Mouse (Mus musculus) heart, embryonic 14.5 days (tissue): Measurements from ENCODE around the gene Zbtb16. TPM values are rescaled to one million over a fixed set of nuclear protein-coding genes. Genes with fewer than 3 reads are reported as not detected.

Source experiments
- ATAC-seq: fragments of 200-750 bp; cut with Nextera tagmentation; 2 replicates; pipeline ENCODE4 v1.8.0; 2017; ENCODE audit warnings: low read depth, moderate TSS enrichment; ENCODE audit not compliant: insufficient number of reproducible peaks, insufficient read depth, low FRiP score
- H3K27ac ChIP-seq, 2 experiments: fragments of 200-500 bp in 1 of 2; fragments of 300-500 bp in 1 of 2; sonication (generic) in 1 of 2; replicated peaks in 1 of 2; 2 replicates each; pipeline ENCODE4 v1.5.1; 2012 to 2014; ENCODE audit warnings: low read depth in 2 of 2, low read length in 2 of 2, control low read depth in 1 of 2, mild to moderate bottlenecking in 1 of 2, mixed read lengths in 1 of 2; ENCODE audit not compliant: control insufficient read depth in 1 of 2, insufficient read depth in 1 of 2
- H3K27me3 ChIP-seq: fragments of 300-500 bp; sonication (generic); 2 replicates; pipeline ENCODE4 v1.6.1; 2014; ENCODE audit warnings: mild to moderate bottlenecking, low read length, control low read depth; ENCODE audit not compliant: control insufficient read depth, insufficient read depth
- H3K36me3 ChIP-seq: fragments of 300-500 bp; sonication (generic); 2 replicates; pipeline ENCODE4 v1.6.1; 2014; ENCODE audit warnings: mild to moderate bottlenecking, control low read depth, low read length, mixed read lengths; ENCODE audit not compliant: control insufficient read depth, insufficient read depth
- H3K4me1 ChIP-seq, 2 experiments: fragments of 200-500 bp in 1 of 2; fragments of 300-500 bp in 1 of 2; sonication (generic) in 1 of 2; 2 replicates each; pipeline ENCODE4 v1.6.1; 2012 to 2014; ENCODE audit warnings: low read length in 2 of 2, control low read depth in 1 of 2, mixed read lengths in 1 of 2; ENCODE audit not compliant: control insufficient read depth in 2 of 2, insufficient read depth in 2 of 2
- H3K4me2 ChIP-seq: fragments of 300-500 bp; sonication (generic); 2 replicates; pipeline ENCODE4 v1.6.1; 2014; ENCODE audit warnings: mild to moderate bottlenecking, low read length
- H3K4me3 ChIP-seq, 2 experiments: fragments of 200-500 bp in 1 of 2; fragments of 300-500 bp in 1 of 2; sonication (generic) in 1 of 2; 2 replicates each; pipeline ENCODE4 v1.5.1; 2012 to 2014; ENCODE audit warnings: low read length in 2 of 2, mild to moderate bottlenecking in 2 of 2, control low read depth in 1 of 2, low read depth in 1 of 2, moderate library complexity in 1 of 2; ENCODE audit not compliant: control insufficient read depth in 1 of 2, insufficient read depth in 1 of 2
- H3K9ac ChIP-seq: fragments of 300-500 bp; sonication (generic); 2 replicates; pipeline ENCODE4 v1.6.1; 2014; ENCODE audit warnings: mild to moderate bottlenecking, low read length
- H3K9me3 ChIP-seq: fragments of 300-500 bp; sonication (generic); 2 replicates; pipeline ENCODE4 v1.6.1; 2016; ENCODE audit warnings: low read length, control low read depth; ENCODE audit not compliant: control insufficient read depth
- WGBS: fragments of 180-500 bp; shearing (Covaris S2); extraction: QIAGEN DNeasy Blood & Tissue Kit; methylation state at CpG from one replicate; pipeline ENCODE4 v1.1.7; 2014; 5-methylcytosine and 5-hydroxymethylcytosine counted together
- polyA plus RNA-seq: library from polyadenylated mRNA; unstranded; fragments of >200 nt; fragmentation: Nextera tagmentation; extraction: Ambion mirVana; gene quantifications from 2 replicates; pipeline ENCODE4 v1.2.1, GENCODE M21; 2014

Zbtb16 gene
- 2.1 and 3.3 TPM in 2 replicates for polyA plus RNA-seq

- H3K4me1 ChIP-seq = peaks cover 18 to 34% of the 10 kb centered on the region in 2 experiments
- no peaks in the 10 kb centered on the region for H3K9me3 ChIP-seq
- peak within 1 kb of the TSS; percentile 69 for H3K9ac ChIP-seq
- H3K36me3 ChIP-seq = no peaks in the 10 kb centered on the region
- peak within 1 kb of the TSS; percentile 77 for H3K4me2 ChIP-seq
- no peak within 1 kb of the TSS; a peak in 1 of 4 replicates for H3K27ac ChIP-seq
- under 1% methylated on average over 74 of the region's 78 CpGs for WGBS
- peaks cover 72% of the 10 kb centered on the region for H3K27me3 ChIP-seq
- ATAC-seq = peak; percentile 83
- peak within 1 kb of the TSS; percentile 48 to 69 for H3K4me3 ChIP-seq
Observed at GRCm38 (mm10) chr9:48835631-48836565, at the start of gene Zbtb16. Gene Zbtb16 (minus strand): TSS chr9:48836222.

GRCm38 (mm10) chr9:48872896-48873295, 36.9 kb upstream of the Zbtb16 start:
- WGBS = 85% methylated on average over 8 of the region's 8 CpGs
- no peak overlapping the region for H3K27ac ChIP-seq
- no peak for ATAC-seq

GRCm38 (mm10) chr9:48866523-48867121, 30.6 kb upstream of the Zbtb16 start:
- H3K36me3 ChIP-seq = no peaks in the 10 kb centered on the region
- H3K27me3 ChIP-seq = peaks cover 23% of the 10 kb centered on the region
- no peak for ATAC-seq
- H3K9ac ChIP-seq = no peak overlapping the region
- H3K4me1 ChIP-seq = no peaks in the 10 kb centered on the region
- WGBS = 68% methylated on average over 12 of the region's 12 CpGs
- H3K9me3 ChIP-seq = no peaks in the 10 kb centered on the region
- no peak overlapping the region for H3K4me2 ChIP-seq
- H3K27ac ChIP-seq = no peak overlapping the region
- H3K4me3 ChIP-seq = no peak overlapping the region

More at GRCm38 (mm10) chr9:48872896-48873295, 36.9 kb upstream of the Zbtb16 start:
- Histone ChIP-seq H3K4me3 (no peak overlapping the region), H3K36me3 (no peaks in the 10 kb centered on the region), H3K27me3 (peaks cover 6% of the 10 kb centered on the region; the same call in 1 of the 2 replicates), H3K9me3 (no peaks in the 10 kb centered on the region), H3K9ac (no peak overlapping the region), H3K4me2 (no peak overlapping the region), H3K4me1 (no peaks in the 10 kb centered on the region)

GRCm38 (mm10) chr9:48865235-48865634, 29.2 kb upstream of the Zbtb16 start:
- 54% methylated on average over 9 of the region's 9 CpGs for WGBS
- no peak overlapping the region for H3K27ac ChIP-seq
- no peaks in the 10 kb centered on the region for H3K4me1 ChIP-seq

GRCm38 (mm10) chr9:48861481-48861880, 25.5 kb upstream of the Zbtb16 start:
- 84% methylated on average over 10 of the region's 10 CpGs for WGBS
- H3K9ac ChIP-seq = no peak overlapping the region
- ATAC-seq = no peak
- peaks cover 17% of the 10 kb centered on the region for H3K27me3 ChIP-seq
- no peak overlapping the region for H3K4me2 ChIP-seq
- H3K4me3 ChIP-seq = no peak overlapping the region
- H3K9me3 ChIP-seq = no peaks in the 10 kb centered on the region
- H3K27ac ChIP-seq = no peak overlapping the region
- H3K4me1 ChIP-seq = no peaks in the 10 kb centered on the region
- H3K36me3 ChIP-seq = no peaks in the 10 kb centered on the region

More at GRCm38 (mm10) chr9:48865235-48865634, 29.2 kb upstream of the Zbtb16 start:
- Histone ChIP-seq H3K27me3 (peaks cover 20% of the 10 kb centered on the region), H3K9ac (no peak overlapping the region), H3K36me3 (no peaks in the 10 kb centered on the region), H3K9me3 (no peaks in the 10 kb centered on the region), H3K4me3 (no peak overlapping the region), H3K4me2 (no peak overlapping the region)
- no peak for ATAC-seq

- H3K9ac ChIP-seq = no peak overlapping the region
Observed at GRCm38 (mm10) chr9:48860526-48860845, 24.5 kb upstream of the Zbtb16 start.

GRCm38 (mm10) chr9:48859828-48860525, 24.0 kb upstream of the Zbtb16 start:
- Histone ChIP-seq H3K4me1 (no peaks in the 10 kb centered on the region), H3K9ac (no peak overlapping the region), H3K4me2 (no peak overlapping the region), H3K27ac (no peak overlapping the region), H3K4me3 (no peak overlapping the region), H3K36me3 (no peaks in the 10 kb centered on the region), H3K27me3 (peaks cover 10% of the 10 kb centered on the region), H3K9me3 (no peaks in the 10 kb centered on the region)
- WGBS = 39% methylated on average over 10 of the region's 10 CpGs
- no peak for ATAC-seq

More at GRCm38 (mm10) chr9:48860526-48860845, 24.5 kb upstream of the Zbtb16 start:
- no peaks in the 10 kb centered on the region for H3K9me3 ChIP-seq
- H3K36me3 ChIP-seq = no peaks in the 10 kb centered on the region
- H3K4me2 ChIP-seq = no peak overlapping the region
- H3K4me1 ChIP-seq = no peaks in the 10 kb centered on the region
- H3K27ac ChIP-seq = no peak overlapping the region
- 5% methylated on average over 6 of the region's 6 CpGs for WGBS
- peaks cover 10% of the 10 kb centered on the region for H3K27me3 ChIP-seq
- ATAC-seq = peak; percentile 39; the same call in 1 of the 2 replicates
- no peak overlapping the region for H3K4me3 ChIP-seq
